Mouse (Mus musculus): ENCODE results near the gene Xrcc2.

Gene Xrcc2

DNA sequence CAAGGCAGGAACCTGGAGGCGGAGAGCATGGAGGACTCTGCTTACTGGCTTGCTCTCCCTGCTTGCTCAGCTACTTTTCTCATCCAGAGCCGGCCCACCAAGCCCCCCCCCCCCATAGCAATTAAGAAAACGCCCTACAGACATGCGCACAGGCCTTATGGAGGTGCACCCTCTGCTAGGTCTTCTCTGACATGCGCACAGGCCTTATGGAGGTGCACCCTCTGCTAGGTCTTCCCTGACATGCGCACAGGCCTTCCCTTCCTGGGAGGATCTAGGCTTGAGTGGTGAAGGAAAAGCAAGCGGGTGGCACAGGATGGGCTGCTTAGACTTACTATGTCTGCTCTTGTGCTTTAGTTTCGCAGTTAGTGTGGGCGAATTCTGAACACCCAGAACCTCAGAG lies 37.3 kb downstream of the Xrcc2 start:
- DNase-seq: no peak

DNA sequence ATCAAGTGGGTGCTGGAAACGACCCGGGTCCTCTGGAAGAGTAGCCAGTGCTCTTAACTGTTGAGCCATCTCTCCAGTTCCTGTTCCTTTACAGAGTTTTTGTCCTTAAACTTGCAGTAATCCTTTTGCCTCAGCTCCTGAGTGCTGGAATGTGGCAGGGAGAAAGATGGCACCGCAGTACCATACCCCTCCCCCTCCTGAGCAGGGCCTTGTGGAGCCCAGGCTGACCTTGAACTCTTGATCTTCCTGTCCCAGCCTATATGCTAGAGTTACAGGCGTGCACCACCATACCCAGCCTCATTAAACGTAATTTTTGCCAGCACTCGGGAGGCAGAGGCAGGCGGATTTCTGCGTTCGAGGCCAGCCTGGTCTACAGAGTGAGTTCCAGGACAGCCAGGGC lies 38.9 kb downstream of the Xrcc2 start:
- no peak for DNase-seq

- DNase-seq: no peak
Observed at GRCm38 (mm10) chr5:25666108-25666507, 39.5 kb downstream of the Xrcc2 start.

GRCm38 (mm10) chr5:25665516-25665915 lies 40.1 kb downstream of the Xrcc2 start:
- DNase-seq: no peak

DNA sequence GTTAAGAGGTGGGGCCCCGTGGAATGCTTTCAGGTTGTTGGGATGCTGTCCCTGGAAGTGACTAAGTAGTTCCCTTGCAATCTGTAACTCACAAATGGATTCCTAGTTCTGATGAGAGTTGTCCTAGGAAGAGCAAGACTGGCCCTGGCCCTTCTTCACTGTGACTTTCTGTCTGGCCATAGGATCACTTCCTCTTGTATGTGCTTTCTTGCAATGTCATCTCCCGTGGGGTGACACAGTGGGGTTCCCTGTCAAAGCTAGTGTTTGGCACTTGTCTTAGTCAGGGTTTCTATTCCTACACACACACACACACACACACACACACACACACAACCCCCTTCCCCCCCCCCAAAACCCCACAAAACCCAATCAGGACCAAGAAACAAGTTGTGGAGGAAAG lies 42.5 kb downstream of the Xrcc2 start:
- no peak for DNase-seq

GRCm38 (mm10) chr5:25654578-25654987 lies 51.0 kb downstream of the Xrcc2 start:
- DNase-seq: no peak

GRCm38 (mm10) chr5:25653377-25653776 lies 52.2 kb downstream of the Xrcc2 start:
- no peak for DNase-seq

GRCm38 (mm10) chr5:25652435-25652834 lies 53.2 kb downstream of the Xrcc2 start:
- DNase-seq: no peak

GRCm38 (mm10) chr5:25645661-25646364 lies 59.8 kb downstream of the Xrcc2 start:
- no peak for DNase-seq

DNA sequence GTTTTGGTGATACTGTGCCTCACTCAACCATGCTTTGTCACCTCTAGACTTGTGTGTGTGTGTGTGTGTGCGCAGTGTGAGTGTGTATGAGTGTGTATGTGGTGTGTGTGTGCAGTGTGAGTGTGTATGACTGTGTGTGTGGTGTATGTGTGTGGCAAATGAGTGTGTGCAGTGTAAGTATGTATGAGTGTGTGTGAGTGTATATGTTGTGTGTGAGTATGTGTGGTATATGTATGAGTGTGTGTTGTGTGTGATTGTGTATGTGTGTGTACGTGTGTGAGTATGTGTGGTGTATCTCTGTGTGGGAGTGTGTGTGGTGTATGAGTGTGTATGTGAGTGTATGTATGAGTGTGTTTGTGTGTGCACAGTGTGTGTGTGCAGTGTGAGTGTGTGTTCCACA lies 61.1 kb downstream of the Xrcc2 start:
- DNase-seq: no peak

- no peak for DNase-seq
Observed at GRCm38 (mm10) chr5:25642741-25643140, 62.9 kb downstream of the Xrcc2 start.
